Mouse (Mus musculus): ENCODE results near the gene Fam102b.
A peak's percentile ranks its signal among the peaks of the same experiment; 100 is the strongest.

The Fam102b gene

DNA sequence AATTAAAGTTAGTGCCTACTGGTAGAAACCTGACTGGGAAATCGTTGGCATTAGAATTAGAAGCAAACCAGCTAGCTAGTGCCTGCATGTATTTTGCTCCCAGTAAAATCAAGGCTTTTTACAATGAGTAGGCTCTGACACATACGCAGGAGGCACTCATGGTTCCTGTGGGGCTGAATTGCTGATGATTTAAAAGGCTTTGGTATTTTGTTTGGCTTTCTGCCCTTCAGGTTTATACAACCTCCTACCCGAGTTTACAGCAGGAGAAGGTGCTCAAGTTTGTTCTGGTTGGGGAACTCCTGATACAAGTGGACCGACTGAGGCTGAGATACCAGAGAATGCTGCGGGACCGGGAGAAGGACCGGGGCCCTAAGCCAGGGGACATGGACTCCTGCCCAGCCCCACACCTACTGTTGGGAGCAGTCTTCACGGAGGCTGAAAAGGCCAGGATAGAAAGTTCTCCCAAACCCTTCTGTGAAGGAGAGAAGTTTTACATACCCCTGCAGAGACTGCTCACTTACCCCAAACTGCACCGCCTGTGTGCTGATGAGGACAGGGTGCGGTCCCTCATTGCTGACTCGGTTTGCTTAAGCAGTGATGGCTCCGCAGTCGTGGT lies 67.6 kb downstream of the Fam102b start:
- peak; percentile 11 to 27 for DNase-seq

DNA sequence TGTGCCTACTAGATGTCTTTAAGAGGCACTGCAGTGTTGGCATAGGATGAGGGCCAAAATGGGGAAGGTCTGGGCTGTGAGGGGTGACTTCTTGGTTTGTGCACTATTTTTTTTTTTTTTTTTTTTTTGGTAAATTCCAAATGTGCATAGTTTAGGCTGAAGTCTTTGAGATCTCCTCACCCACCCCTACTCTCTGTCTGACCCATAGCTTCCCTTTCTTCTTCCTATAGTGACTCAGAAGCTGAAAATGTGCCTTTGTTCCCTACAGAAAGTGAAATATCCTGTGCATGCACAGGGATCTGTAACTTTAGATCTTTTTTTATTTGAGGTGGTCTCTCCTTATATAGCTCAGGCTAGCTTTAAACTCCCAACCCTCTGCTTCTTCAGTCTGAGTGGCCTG lies 69.4 kb downstream of the Fam102b start:
- no peak for DNase-seq

DNA sequence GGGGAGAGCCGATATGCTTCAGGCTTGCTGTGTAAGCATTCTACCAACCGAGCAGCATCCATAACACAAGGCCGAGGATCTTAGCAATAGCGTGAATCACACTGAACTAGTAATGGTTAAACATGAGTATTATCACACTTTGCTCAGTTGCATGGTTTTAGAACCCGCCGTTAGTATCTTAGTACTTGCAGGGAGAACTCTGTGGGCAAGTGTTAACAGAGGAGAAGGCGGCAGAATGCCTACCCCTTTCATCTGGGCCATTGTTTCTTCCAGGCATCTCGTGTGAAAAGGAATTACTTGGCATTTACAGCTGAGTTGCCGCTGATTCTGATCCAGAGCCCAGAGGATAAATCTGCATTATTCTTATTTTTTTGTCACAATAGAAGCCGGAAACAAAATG lies 86.4 kb downstream of the Fam102b start:
- DNase-seq = no peak

DNA sequence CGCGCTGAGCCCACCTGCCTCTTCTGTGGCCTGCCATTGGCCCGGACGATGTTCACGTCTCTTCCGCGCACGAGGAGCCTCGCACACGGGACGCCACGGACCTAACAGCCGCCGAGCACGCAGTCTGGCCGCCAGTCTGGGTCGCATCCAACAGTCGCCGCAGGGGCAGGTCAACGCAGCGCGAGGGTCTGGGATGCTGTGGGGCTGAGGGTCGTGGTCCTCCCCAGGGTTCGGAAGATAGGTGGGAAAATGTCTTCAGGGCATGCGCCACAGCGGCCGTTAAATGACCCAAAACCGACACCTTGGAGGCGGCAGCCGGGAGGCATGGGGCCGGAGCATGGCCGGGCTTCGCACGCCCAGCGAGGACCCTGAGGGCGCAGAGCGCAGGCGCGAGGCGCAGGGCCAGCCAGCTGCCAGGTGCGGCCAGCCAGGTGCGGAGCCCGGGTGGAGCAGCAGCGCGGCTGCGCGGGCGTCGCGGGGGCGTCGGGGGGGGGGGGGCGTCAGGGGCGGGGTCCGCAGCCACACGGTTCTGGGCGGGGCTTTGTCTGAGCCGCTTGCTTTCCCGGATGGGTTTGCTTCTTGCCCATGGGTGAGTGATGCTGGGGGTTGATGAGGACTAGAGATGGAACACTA lies 87.3 kb downstream of the Fam102b start, which contains the start of gene Gm9857:
Gm9857 (minus strand) TSS at position 445 of the 633 bp plus-strand sequence.
- peak in 1 of 2 experiments; percentile 21 for DNase-seq

DNA sequence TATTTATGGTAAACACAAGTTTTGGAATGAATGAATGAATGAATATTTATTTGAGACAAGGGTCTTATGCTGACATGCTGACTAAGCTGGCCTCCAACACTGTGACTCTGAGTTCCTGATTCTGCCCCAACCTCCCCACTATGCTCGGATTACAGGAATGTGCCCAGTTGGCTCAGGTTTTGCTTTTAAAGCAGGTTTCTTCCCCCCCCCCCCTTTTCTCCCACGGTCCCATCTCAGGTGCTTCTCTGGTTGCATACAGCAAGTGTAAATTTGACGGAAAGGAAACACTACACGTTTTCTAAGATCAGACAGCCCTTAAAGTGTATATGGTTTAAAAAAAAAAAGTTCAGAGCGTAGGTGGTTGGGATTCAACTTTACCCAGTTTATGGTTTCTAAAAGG lies 87.8 kb downstream of the Fam102b start, which contains the start of gene Henmt1:
Henmt1 (plus strand) TSS at position 301 of the 400 bp plus-strand sequence.
- no peak for DNase-seq

DNA sequence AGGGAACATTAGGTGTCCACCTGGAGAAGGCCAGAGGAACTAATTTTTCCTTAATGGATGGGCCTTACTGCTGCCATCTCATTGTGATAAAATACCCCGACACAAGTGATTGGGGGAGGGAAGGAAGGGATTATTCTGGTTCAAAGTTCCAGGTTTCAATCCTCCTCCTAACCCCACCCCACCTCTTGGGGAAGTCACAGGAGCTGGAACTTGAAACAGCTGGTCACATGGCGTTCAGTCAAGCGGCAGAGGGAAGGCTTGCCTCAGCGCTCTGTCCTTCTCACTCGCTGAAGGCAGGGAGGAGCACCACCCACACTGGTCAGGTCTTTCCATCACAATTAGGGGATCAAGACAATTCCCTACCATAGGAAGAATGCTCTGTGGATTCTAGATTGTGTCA lies 88.7 kb downstream of the Fam102b start:
- DNase-seq = peak in 1 of 2 experiments; percentile 42

DNA sequence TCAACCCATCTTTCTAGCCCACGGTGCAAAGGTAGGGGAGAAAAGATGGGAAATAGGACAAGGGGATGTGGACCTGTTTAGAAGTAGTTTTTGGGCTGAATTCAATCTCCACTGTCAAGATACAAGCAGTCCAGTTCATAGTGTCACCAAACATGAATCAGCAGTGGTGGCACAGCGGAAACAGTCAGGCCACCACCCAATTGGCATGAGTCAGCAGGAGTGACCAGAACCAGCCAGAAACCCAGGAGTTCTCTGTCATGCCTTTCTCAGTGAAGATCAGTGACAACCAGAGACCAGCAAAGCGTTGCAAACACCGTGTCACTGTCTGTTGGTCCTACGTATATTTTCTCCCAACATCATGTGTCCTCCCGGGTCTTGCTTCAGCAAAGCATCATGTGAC lies 93.8 kb downstream of the Fam102b start:
- DNase-seq = no peak

DNA sequence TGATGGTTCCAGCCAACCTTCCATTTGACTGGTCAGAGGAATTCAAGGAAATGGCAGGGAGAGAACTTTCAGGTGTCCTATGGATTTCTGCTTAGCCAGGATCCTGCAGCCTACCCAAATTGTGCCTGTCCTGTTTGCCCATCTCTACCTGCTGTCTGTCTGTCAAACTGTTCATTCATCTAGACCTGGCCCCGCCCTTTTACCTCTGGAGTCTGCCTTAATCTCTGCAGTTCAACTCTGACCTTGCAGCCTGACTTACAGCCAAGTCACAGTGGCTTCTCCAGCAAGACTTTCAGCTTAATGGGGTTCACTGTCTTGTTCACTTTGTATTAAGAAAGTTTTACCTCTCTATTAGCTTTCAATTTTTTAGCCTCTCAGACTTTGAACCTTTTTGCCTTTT lies 101.1 kb downstream of the Fam102b start:
- peak in 1 of 2 experiments; percentile 17 for DNase-seq

DNA sequence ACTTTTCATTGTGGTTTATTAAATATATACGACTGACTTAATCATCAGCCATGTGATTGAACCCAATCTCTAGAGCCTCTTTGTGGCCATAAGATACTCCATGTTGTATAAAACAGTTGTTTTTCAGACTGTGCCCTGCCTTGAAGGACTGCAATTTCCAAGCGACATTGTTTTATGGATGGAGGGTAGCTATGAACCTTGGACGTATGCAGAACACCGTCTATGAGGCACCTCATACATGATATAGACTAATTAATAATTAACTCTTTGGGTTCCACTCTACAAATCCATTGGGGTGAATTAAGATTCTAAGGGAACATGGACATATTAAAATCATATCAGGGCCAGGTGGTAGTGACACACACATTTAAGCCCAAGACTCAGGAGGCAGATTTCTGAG lies 101.7 kb downstream of the Fam102b start:
- no peak for DNase-seq

DNA sequence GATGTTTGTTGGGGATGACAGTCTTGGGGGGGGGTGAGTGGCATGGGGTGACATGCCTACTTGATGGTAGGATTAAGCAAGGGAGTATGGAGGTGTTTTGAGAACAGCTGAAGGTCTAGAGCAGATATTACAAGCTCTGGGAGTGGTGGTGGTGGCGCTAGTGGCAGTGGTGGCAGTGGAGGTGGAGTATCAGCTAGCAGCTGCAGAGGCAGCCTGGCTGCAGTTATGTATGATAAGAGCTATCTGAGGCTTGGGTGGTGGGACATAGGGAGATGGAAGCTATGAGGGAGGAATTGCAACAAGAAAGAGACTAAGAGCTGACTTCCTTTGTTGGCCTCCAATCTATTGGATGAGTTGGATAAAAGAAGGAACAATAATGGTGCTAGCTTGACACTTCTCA lies 105.6 kb downstream of the Fam102b start:
- no peak for DNase-seq

Measured in kidney, postnatal 36 days (tissue).